ENCODE assay signal across 8 mouse cellular contexts in the genomic region with DNA sequence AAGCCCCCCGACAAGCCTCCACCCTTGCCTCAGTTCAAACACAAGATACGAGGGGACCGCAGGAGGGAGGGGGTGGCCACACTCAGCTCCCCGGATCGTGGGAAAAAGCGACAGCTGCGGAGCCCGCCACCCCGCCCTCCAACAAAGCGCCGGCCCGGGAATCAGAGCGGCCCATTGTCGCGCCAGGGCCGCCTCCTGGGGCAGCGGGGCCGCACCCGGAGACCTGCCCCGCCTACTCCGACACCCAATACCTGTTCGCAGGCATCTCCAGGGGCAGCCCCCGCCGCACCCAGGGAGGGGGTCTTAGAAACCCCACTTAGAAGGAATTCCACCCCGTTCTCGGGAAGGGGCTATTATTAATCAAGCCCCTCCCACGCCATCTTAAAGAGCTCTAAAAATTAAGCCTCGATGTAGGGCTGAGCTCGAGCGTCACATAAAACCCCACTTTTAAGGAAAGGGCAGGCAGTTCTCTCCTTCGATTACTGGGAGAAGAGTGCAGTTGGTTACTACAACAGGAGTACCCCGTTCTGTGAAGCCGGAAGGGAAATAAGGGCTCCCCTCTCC. TPM values are rescaled to one million over a fixed set of nuclear protein-coding genes. Genes with fewer than 3 reads are reported as not detected.
DNase-seq lines count a peak whose midpoint lies in the region; ATAC-seq and TF ChIP-seq lines count a peak whose summit lies in the region.

No protein-coding gene starts in this region.

- no peaks in the 10 kb centered on the region for H3K27me3 ChIP-seq in intestine, embryonic 16.5 days (replicated peaks; ENCODE audit: control insufficient read depth, insufficient read depth, low read length)
- H3K27me3 ChIP-seq in liver, embryonic 16.5 days (ENCODE audit: control insufficient read depth, insufficient read depth, low read depth, low read length) = peaks cover 38% of the 10 kb centered on the region
- H3K27me3 ChIP-seq in neural tube, embryonic 13.5 days = peaks cover 29% of the 10 kb centered on the region

- peak overlapping the region; percentile 84 for H3K4me2 ChIP-seq in intestine, embryonic 16.5 days (ENCODE audit: low read depth, low read length)
- peak overlapping the region; percentile 66 for H3K4me2 ChIP-seq in liver, embryonic 16.5 days (ENCODE audit: low read depth, low read length)
- H3K4me2 ChIP-seq in neural tube, embryonic 13.5 days = peak overlapping the region; percentile 83

- peak; percentile 75 for DNase-seq in gastrocnemius, adult 2 months
- no peak for DNase-seq in gastrocnemius, adult 8-10 months (ENCODE audit: low spot score in 2 of 2)
- peak; percentile 66 for DNase-seq in adrenal gland, postnatal 10 days
- peak; percentile 70 for DNase-seq in gastrocnemius, postnatal 14 days
- no peak for DNase-seq in cerebellum, postnatal 36 days

- no peaks in the 10 kb centered on the region for H3K9me3 ChIP-seq in intestine, embryonic 16.5 days (ENCODE audit: control insufficient read depth, low read length)
- H3K9me3 ChIP-seq in liver, embryonic 16.5 days (replicated peaks; ENCODE audit: control insufficient read depth, low read length) = no peaks in the 10 kb centered on the region
- H3K9me3 ChIP-seq in neural tube, embryonic 13.5 days = no peaks in the 10 kb centered on the region

- H3K4me1 ChIP-seq in intestine, embryonic 16.5 days (ENCODE audit: control insufficient read depth, insufficient read depth, low read length) = peaks cover 64% of the 10 kb centered on the region
- peaks cover 11% of the 10 kb centered on the region for H3K4me1 ChIP-seq in liver, embryonic 16.5 days (ENCODE audit: control insufficient read depth, low read depth, low read length)
- H3K4me1 ChIP-seq in neural tube, embryonic 13.5 days (replicated peaks) = peaks cover 91% of the 10 kb centered on the region

- WGBS in intestine, embryonic 16.5 days = under 1% methylated on average over 33 of the region's 33 CpGs
- under 1% methylated on average over 32 of the region's 33 CpGs for WGBS in liver, embryonic 16.5 days (ENCODE audit: insufficient replicate concordance)
- WGBS in neural tube, embryonic 13.5 days = under 1% methylated on average over 33 of the region's 33 CpGs

- no peak for TF ChIP-seq CTCF in gastrocnemius, adult 2 months (IDR thresholded peaks at IDR 0.05)

- H3K4me3 ChIP-seq in gastrocnemius, adult 2 months = peak overlapping the region; percentile 78
- peak overlapping the region; percentile 75 for H3K4me3 ChIP-seq in intestine, embryonic 16.5 days (ENCODE audit: low read length)
- peak overlapping the region; percentile 58 for H3K4me3 ChIP-seq in liver, embryonic 16.5 days (ENCODE audit: low read depth, low read length)
- peak overlapping the region; percentile 68 for H3K4me3 ChIP-seq in neural tube, embryonic 13.5 days

- ATAC-seq in intestine, embryonic 16.5 days = peak; percentile 47
- ATAC-seq in liver, embryonic 16.5 days (ENCODE audit: low read depth) = no peak
- peak; percentile 25 for ATAC-seq in neural tube, embryonic 13.5 days (ENCODE audit: low read depth)

- peak overlapping the region; percentile 77 for H3K9ac ChIP-seq in intestine, embryonic 16.5 days (ENCODE audit: low read depth, low read length)
- H3K9ac ChIP-seq in liver, embryonic 16.5 days (ENCODE audit: low read depth, low read length) = peak overlapping the region; percentile 46
- peak overlapping the region; percentile 91 for H3K9ac ChIP-seq in neural tube, embryonic 13.5 days

- H3K36me3 ChIP-seq in intestine, embryonic 16.5 days (ENCODE audit: control insufficient read depth, insufficient read depth, low read length) = 0 out of 2 replicates have a peak, but pooled peaks cover 2% of the 10 kb centered on the region
- no peaks in the 10 kb centered on the region for H3K36me3 ChIP-seq in liver, embryonic 16.5 days (ENCODE audit: control insufficient read depth, insufficient read depth)
- H3K36me3 ChIP-seq in neural tube, embryonic 13.5 days = no peaks in the 10 kb centered on the region

- peak overlapping the region; percentile 91 for H3K27ac ChIP-seq in gastrocnemius, adult 2 months
- H3K27ac ChIP-seq in intestine, embryonic 16.5 days (ENCODE audit: low read length) = peak overlapping the region; percentile 77
- H3K27ac ChIP-seq in liver, embryonic 16.5 days (ENCODE audit: low read length) = no peak overlapping the region
- peak overlapping the region; percentile 94 for H3K27ac ChIP-seq in neural tube, embryonic 13.5 days (replicated peaks)

- intact Hi-C loops in gastrocnemius, adult 2 months (cut with DNase I) = loop anchor here (5.0 kb wide), 1 partner anchor 50 kb away; no protein-coding TSS in a partner anchor
- intact Hi-C loops in gastrocnemius, postnatal 14 days (cut with DNase I; ENCODE audit: low total_unique reads) = no loop called here

RNA-seq across cellular contexts. Expression of a gene that starts 14.1 kb away (rescaled TPM):
- 10 to 100 TPM in 1 of 2 experiments, 1 to 10 TPM in 1; 6.9 to 11.9 TPM for total RNA-seq in gastrocnemius, adult 2 months (2021)
- 1 to 10 TPM; 4.9 to 7.0 (median 5.2) TPM for total RNA-seq in gastrocnemius, adult 8-10 months (2022)
- total RNA-seq in adrenal gland, postnatal 10 days (2021) = 10 to 100 TPM; 27.1 to 36.4 TPM
- 10 to 100 TPM; 17.1 to 18.9 TPM for total RNA-seq in gastrocnemius, postnatal 14 days (2021)
- 7.4 and 8.4 TPM in 2 replicates for polyA plus RNA-seq in intestine, embryonic 16.5 days (2015; fragmentation: Nextera tagmentation; extraction: Ambion mirVana)
- polyA plus RNA-seq in liver, embryonic 16.5 days (2015; fragmentation: Nextera tagmentation; extraction: Ambion mirVana) = 2.8 and 3.1 TPM in 2 replicates
- 19.3 and 20.5 TPM in 2 replicates for polyA plus RNA-seq in neural tube, embryonic 13.5 days (2015; fragmentation: Nextera tagmentation; extraction: Ambion mirVana)

RNA-seq across cellular contexts. Expression of a gene that starts 57.4 kb away (rescaled TPM):
- 10 to 100 TPM; 27.2 to 30.4 TPM for total RNA-seq in gastrocnemius, adult 2 months (2021)
- 10 to 100 TPM; 22.2 to 26.6 (median 24.3) TPM for total RNA-seq in gastrocnemius, adult 8-10 months (2022)
- 10 to 100 TPM; 47.6 to 48.4 TPM for total RNA-seq in adrenal gland, postnatal 10 days (2021)
- total RNA-seq in gastrocnemius, postnatal 14 days (2021) = 10 to 100 TPM; 20.9 to 24.1 TPM
- 19.1 and 20.4 TPM in 2 replicates for polyA plus RNA-seq in intestine, embryonic 16.5 days (2015; fragmentation: Nextera tagmentation; extraction: Ambion mirVana)
- 9.3 and 12.4 TPM in 2 replicates for polyA plus RNA-seq in liver, embryonic 16.5 days (2015; fragmentation: Nextera tagmentation; extraction: Ambion mirVana)
- 18.4 and 20.7 TPM in 2 replicates for polyA plus RNA-seq in neural tube, embryonic 13.5 days (2015; fragmentation: Nextera tagmentation; extraction: Ambion mirVana)

Comparison
In these comparisons a context has a peak if more than half of its experiments do, and no peak if none do; other contexts are left out.
1. DNase-seq: peak in gastrocnemius, adult 2 months (single experiment), adrenal gland, postnatal 10 days (single experiment) and gastrocnemius, postnatal 14 days (single experiment); none in gastrocnemius, adult 8-10 months (0 of 2) and cerebellum, postnatal 36 days (0 of 2).
2. Peak in every context shown above with its lines, with median percentiles within 50 percentile points of each other: H3K4me3 ChIP-seq, H3K4me2 ChIP-seq and H3K9ac ChIP-seq.